Mouse (Mus musculus) bone marrow, adult 2 months (tissue): ENCODE measurements around the gene Sfmbt2.

ENCODE experiments used
- CTCF ChIP-seq: fragments of 200-500 bp; IDR thresholded peaks from 2 replicates; pipeline ENCODE4 v1.5.1; 2011; ENCODE audit warnings: low read length, control low read depth; ENCODE audit not compliant: control insufficient read depth, insufficient read depth
- POLR2A ChIP-seq: fragments of 200-500 bp; IDR thresholded peaks from 2 replicates; pipeline ENCODE4 v1.6.1; 2011; ENCODE audit warnings: low read depth, mild to moderate bottlenecking, control low read depth, low read length, borderline replicate concordance; ENCODE audit not compliant: control insufficient read depth

DNA sequence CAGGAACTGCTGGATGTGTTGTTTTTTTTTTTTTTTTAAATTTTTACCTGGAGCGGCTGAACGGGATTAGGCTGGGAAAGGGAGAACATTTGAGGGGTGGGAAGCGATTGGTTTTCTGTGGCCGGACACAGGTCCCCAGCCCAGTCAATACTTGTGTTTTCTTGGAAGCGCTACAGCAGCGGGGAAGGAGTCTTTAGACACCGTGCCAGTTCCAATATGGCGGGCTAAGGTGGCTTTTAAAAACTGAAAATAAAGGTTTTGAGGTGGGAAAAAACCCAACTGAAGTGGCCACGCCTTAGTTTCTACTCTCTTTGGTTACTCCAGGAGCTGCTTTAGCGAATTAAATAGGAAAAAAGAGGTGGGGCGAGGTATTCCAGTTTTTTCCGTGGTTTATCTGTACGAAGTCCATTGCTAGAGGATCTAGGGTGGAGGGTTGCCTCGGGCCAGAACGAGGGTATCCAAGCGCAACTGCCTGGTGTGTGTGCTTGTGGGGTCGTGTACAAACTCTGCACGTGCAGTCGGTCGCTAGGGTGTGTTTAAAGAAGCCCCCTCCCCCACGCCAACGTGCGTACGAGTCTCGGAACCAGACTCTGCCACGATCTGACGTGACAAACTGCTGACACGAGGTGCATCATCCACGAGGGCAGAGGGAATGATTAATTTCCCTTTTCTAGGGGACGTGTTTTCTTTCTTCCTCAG is 3.3 kb downstream of the Sfmbt2 start:
- TF ChIP-seq CTCF: no peak
- no peak for TF ChIP-seq POLR2A
